Mouse (Mus musculus) lung, adult 18-20 months (tissue): ENCODE measurements around the gene Crlf1.

Experiments used
- DNase-seq, 2 experiments: peaks; one replicate each; pipeline ENCODE4 v3.0.0; 2022; ENCODE audit warnings: mixed read lengths in 2 of 2

The Crlf1 gene

GRCm38 (mm10) chr8:70469295-70469916, 23.6 kb upstream of the Crlf1 start:
- DNase-seq: no peak

DNA sequence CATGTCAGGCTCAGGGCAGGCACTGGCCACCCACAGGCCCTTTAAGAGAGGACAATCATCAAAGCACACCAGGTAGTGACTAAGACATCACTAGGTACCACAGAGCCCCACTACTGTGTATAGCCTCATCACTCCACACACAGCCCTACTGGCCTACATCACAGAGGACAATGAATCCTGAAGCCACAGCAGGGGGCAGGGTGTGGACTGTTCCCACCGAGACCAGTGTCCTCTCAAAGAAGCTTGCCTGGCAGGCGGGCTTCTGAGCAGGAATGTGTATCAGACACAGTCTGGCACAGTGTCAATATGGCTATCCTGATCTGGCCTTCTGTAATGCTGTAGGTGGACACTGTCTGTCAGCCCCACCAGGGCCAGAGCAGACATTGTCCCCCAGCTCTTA, 23.0 kb upstream of the Crlf1 start:
- no peak for DNase-seq

DNA sequence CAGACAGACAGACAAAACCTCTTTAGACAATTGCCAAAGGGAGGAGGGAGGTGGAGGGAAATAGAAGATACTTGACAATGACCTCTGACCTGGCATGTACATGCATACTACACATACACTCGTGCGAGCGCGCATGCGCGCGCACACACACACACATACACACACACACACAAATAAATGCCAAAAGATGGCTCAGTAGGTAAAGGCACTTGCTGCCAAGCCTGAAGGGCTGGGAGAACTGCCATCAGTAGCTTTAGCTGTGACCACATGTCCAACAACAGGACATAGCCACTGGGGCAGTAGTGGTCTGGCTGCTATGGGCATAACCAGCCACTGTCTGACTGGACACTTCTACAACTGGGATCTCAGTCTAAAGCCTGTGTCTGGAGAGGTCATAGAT, 21.1 kb upstream of the Crlf1 start:
- DNase-seq: no peak

DNA sequence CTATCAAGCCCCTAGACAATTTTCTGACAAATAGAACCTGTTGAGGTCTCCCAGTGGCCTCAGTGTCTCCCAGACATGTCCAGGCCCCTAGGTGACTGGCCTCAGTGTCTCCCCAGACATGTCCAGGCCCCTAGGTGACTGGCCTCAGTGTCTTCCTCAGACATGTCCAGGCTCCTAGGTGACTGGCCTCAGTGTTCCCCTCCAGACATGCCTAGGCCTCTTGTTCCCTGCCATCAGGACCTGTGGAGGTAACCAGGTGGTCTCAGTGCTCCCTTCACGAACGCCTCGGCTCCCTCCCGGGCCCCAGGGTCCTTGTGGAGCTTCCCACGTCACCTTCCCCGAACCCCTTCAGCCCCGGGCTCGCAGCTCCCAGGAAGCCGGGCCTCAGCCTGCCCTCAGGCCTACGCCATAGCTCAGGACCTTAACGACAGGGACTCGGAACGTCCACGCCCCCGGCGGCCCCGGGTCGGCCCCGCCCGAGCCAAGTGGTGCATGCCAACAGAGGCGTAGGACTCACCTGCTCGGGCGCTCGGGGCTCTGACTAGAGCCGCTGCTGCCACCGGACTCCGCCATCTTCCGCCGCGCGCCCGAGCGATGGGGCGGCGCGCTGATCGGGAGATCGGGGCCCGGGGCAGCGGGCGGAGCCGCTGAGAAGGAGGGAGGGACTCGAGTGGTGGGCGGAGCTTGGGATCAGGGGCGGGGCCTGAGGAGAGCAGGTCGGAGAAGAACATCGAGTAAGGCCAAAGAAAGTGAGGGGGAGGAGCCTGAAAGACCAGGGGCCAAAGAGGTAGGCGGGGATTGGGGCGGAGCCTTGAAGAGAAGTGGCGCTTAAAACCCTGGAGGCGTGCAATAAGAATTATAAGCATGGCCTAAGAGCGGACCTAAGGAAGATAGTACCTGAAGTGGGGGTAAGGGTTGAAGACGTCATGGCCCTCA, 16.4 kb upstream of the Crlf1 start, which contains the start of gene Klhl26:
Gene Klhl26, minus strand, starts transcription at position 636 of the 936 bp plus-strand sequence.
- DNase-seq: peak; percentile 98

GRCm38 (mm10) chr8:70477269-70477982, 15.5 kb upstream of the Crlf1 start:
- DNase-seq: peak in 1 of 2 experiments; percentile 53

DNA sequence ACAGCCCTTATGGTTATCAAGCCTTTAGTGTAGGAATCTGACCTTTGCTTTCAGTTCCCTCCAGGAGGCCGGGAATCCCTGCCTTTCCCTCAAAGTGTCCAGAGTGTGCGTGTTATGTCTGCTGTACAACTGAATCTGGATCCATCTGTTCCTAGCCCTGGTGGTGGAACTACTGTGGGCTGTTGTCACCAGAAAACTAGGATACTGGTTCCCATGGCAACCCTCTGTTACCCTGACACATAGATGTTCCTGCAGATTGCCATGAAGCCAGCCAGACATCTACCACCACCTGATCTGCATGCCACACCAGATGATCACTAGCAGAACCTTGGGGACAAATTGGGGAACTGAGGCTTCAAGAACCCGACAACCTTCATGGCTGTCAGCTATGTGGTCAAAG, 11.1 kb upstream of the Crlf1 start:
- DNase-seq: no peak

DNA sequence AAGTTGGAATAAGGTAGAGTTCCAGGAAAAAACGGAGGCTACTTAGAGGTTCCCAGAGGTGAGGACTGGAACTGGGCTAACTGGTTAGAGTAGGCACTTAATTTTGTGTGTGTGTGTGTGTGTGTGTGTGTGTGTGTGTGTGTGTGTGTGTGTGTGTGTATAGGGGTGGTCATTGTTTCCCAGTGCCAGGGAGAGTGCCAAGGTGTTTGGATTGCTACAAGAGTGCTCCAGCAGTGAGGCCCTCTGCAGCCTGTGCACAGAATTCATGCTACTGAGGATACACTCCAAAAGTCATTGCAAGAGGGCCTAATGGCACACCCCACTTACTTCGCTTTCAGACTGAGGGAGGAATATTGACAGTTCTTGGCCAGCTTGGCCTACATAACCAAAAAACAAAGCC, 10.0 kb upstream of the Crlf1 start:
- DNase-seq: peak; percentile 76 to 83

DNA sequence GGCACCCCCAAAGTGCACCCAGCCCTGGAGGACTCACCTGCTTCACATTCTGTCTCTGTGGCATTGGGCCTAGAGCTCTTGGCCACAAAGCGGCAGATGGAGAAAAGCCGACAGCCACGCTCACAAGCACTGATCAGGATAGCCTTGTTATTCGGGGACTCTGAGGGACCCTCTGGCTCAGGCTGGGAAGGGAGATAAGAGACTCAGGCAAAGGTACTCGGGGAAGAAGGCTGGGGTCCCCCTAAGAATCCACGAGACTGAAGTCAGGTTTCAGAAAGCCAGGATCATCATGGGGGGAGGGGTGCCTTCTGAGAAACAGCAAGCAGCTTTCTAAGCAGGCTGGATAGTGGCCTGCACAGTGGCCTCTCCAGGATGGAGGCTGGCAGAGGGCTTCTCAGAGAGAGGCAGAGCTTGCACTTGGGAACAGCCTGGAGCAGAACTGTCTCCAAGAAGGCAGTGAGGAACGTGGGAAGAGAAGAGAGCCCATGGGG, 6.7 kb upstream of the Crlf1 start:
- DNase-seq: no peak

DNA sequence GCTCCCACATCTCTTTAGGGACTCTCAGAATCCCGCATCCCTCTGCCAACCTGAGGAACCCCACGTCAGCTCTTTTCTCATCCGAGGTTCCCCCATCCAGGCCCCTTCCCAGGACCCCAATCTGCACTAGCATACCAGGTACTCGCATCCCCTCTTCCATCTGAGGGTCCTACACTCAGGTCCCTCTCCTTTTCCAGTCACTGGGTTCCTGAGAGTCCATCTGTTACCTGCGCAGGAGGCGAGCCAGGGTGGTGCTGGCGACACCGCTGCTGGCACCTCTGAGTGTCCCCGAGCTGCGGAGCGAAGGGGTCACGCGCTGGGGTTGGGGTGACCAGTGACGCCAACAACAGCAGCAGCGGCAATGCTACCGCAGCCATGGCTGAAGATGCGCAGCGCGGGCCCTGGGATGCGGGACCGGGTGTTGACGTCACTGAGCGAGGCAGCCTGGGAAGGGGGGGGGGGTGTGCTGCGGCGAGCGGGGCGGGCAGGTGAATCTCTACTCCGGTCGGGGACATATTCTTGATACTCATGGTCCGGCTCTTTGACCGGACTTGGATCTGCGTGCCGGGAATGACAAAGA, 5.9 kb upstream of the Crlf1 start, which contains the start of gene Tmem59l:
Gene Tmem59l, minus strand, starts transcription at position 418 of the 580 bp plus-strand sequence.
- no peak for DNase-seq

GRCm38 (mm10) chr8:70487993-70488796, 4.8 kb upstream of the Crlf1 start:
- DNase-seq: peak; percentile 78 to 81

- no peak for DNase-seq
Measured at GRCm38 (mm10) chr8:70488931-70489470, 4.0 kb upstream of the Crlf1 start.

- no peak for DNase-seq
Measured at GRCm38 (mm10) chr8:70489576-70489975, 3.4 kb upstream of the Crlf1 start.

GRCm38 (mm10) chr8:70490061-70490879, 2.7 kb upstream of the Crlf1 start:
- peak in 1 of 2 experiments; percentile 57 for DNase-seq

GRCm38 (mm10) chr8:70490880-70491495, 2.0 kb upstream of the Crlf1 start:
- no peak for DNase-seq

DNA sequence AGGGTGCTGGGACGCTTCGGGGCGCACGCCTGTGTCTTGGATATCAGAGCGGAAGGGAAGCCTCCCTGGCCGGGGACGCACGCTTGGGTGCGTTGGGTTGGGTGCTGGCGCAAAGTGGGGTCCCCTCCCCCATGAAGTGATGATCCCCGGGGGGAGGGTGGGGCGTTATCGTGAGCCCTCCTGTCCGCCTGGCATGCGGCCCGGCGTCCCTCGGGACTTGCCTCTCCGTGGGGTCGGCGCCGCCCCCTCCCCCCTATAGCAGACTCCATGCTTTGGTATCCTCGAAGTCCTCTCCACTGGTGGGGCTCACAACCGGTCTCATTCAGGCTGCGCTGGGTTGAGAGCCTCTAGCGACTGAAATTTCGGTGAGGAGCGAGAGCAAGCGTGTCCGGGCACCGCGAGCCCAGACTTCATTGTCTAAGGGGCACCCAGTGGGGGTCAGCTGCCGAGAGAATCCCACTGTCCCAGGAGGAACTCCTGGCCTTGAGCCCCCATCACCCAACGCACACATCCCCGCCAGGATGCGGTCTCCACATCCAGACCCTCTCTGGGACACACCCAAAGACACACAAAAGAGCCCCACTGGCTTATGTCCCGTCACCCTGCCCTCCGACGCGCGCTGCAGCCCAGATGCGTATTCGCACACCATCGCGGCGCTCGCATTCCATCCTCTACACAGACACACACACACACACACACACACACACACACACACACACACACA, 896 bp downstream of the Crlf1 start:
- DNase-seq: no peak

- no peak for DNase-seq
Measured at GRCm38 (mm10) chr8:70494416-70494945, 1.5 kb downstream of the Crlf1 start.

- no peak for DNase-seq
Measured at GRCm38 (mm10) chr8:70495001-70495770, 2.2 kb downstream of the Crlf1 start.

- DNase-seq: no peak
Measured at GRCm38 (mm10) chr8:70495771-70496062, 2.8 kb downstream of the Crlf1 start.
